Mouse (Mus musculus): ENCODE results near the gene Pfn1. TPM values are rescaled to one million over a fixed set of nuclear protein-coding genes. Genes with fewer than 3 reads are reported as not detected.

Gene Pfn1
- polyA plus RNA-seq, 1 experiment from 2014 or later: 2,189 TPM

DNA sequence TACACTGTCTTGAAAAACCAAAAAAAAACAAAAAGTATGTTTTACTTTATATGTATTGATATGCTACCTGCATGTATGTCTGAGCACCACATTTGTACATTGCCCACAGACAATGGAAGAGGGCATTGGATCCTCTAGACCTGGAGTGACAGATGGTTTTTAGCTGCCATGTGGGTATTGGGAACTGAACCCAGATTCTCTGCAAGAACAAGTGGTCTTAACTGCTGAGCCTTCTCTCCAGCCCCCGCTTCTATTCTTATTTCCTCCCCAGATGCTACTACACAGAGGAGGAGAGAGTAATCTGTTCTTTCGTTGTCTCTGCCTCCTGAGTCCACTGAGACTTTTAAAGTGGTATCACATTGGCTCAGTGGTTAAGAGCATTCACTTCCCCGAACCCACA lies 39.1 kb upstream of the Pfn1 start:
- 63% methylated on average over 3 of the region's 3 CpGs for WGBS
- Histone ChIP-seq H3K36me3 (ENCODE audit: control insufficient read depth, insufficient read depth, low read length) (no peaks in the 10 kb centered on the region), H3K9me3 (ENCODE audit: control insufficient read depth, low read length) (no peaks in the 10 kb centered on the region), H3K4me3 (ENCODE audit: low read length) (no peak overlapping the region), H3K4me1 (replicated peaks; ENCODE audit: control insufficient read depth, insufficient read depth, low read length) (peaks cover 4% of the 10 kb centered on the region), H3K9ac (ENCODE audit: low read length) (no peak overlapping the region), H3K27me3 (ENCODE audit: control insufficient read depth, insufficient read depth, low read depth, low read length) (no peaks in the 10 kb centered on the region), H3K27ac (ENCODE audit: low read length) (no peak overlapping the region), H3K4me2 (ENCODE audit: low read depth, low read length) (no peak overlapping the region)
- no peak for ATAC-seq (ENCODE audit: low read depth)

DNA sequence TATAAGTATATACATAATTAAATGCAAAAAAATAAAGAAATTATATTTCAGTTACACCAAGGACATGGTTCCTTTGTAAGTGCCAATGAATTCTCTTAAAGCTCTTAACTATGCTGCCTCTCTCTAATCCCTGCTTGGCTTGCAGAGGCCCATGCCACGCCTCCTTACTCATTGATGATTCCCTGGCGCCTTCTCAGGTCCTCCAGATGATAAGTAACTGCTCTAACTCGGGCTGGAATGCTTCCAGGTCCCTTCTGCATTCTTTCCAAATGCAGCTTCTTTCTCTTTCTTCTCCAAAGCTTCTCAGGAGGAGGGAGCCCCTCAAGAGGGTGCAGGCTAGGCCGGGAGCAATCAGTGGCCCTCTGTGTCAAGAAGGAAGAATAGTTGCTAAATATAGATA lies 35.1 kb upstream of the Pfn1 start:
- no peak overlapping the region for H3K4me2 ChIP-seq (ENCODE audit: low read depth, low read length)
- H3K9me3 ChIP-seq (ENCODE audit: control insufficient read depth, low read length): no peaks in the 10 kb centered on the region
- 0 out of 2 replicates have a peak, but pooled peaks cover 4% of the 10 kb centered on the region for H3K36me3 ChIP-seq (ENCODE audit: control insufficient read depth, insufficient read depth, low read length)
- no peak for ATAC-seq (ENCODE audit: low read depth)
- no peak overlapping the region for H3K4me3 ChIP-seq (ENCODE audit: low read length)
- no peak overlapping the region for H3K9ac ChIP-seq (ENCODE audit: low read length)
- H3K4me1 ChIP-seq (replicated peaks; ENCODE audit: control insufficient read depth, insufficient read depth, low read length): peaks cover 16% of the 10 kb centered on the region
- no peaks in the 10 kb centered on the region for H3K27me3 ChIP-seq (ENCODE audit: control insufficient read depth, insufficient read depth, low read depth, low read length)
- WGBS: 35% methylated on average over 4 of the region's 4 CpGs
- H3K27ac ChIP-seq (ENCODE audit: low read length): no peak overlapping the region

DNA sequence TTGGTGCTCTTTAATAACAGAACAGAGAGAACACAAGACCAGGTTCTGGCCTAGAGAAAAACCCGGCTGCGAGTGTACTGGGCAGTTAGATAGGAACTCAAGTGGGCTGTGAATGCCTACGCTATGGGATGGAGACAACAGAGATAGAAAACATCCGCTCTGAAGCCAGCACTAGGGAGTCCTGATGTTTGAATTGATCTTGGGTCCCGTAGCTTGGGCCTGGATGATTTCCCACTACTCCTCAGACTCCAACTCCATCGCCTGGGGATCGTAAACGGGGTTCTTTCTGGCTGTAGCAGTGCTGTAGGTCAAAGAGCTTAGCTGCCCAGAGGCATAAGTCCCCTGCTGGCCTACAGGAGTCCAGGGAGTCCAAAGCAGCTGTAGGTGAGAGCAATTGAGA lies 33.9 kb upstream of the Pfn1 start:
- Histone ChIP-seq H3K27me3 (ENCODE audit: control insufficient read depth, insufficient read depth, low read depth, low read length) (no peaks in the 10 kb centered on the region), H3K4me3 (ENCODE audit: low read length) (peak overlapping the region; percentile 80), H3K36me3 (ENCODE audit: control insufficient read depth, insufficient read depth, low read length) (peaks cover 10% of the 10 kb centered on the region; the same call in 1 of the 2 replicates), H3K4me1 (replicated peaks; ENCODE audit: control insufficient read depth, insufficient read depth, low read length) (peaks cover 16% of the 10 kb centered on the region), H3K4me2 (ENCODE audit: low read depth, low read length) (peak overlapping the region; percentile 88), H3K9ac (ENCODE audit: low read length) (peak overlapping the region; percentile 90), H3K27ac (ENCODE audit: low read length) (peak overlapping the region; percentile 87), H3K9me3 (ENCODE audit: control insufficient read depth, low read length) (no peaks in the 10 kb centered on the region)
- WGBS: 18% methylated on average over 8 of the region's 8 CpGs
- ATAC-seq (ENCODE audit: low read depth): peak; percentile 11; the same call in 1 of the 2 replicates

DNA sequence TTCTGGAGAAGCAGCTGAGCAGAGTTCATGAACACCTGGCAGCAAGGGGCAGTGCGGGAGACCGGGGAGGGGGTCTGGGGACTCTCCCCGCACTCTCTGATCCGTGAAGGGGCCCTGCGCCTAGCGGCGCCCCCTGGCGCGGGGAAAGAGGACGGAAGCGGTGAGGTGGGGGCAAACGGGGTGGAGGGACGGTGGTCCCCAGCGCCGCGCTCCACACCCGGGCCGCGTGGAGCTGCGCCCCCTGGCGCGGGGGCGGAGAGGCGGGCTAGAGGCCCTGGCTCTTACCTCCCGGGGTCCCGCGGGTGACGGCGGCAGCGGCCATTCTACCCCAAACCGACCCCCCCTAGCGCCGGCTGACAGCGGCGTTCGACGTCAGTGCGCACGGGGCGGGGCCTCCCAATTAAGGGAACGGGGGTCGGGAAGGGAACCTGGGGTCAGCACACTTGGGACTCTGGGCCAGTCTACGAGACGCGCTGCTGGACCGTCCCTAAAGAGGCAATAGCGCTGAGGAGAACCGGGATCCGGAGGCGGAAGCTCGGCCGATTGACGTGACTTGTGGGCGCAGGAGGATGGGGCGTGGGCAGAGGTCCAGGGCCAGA lies 33.3 kb upstream of the Pfn1 start, which contains the start of gene Camta2:
Gene Camta2, minus strand, starts transcription at position 505 of the 599 bp plus-strand sequence.
- peak within 1 kb of the TSS; percentile 87 for H3K27ac ChIP-seq (ENCODE audit: low read length)
- H3K36me3 ChIP-seq (ENCODE audit: control insufficient read depth, insufficient read depth, low read length): peaks cover 10% of the 10 kb centered on the region; the same call in 1 of the 2 replicates
- peak within 1 kb of the TSS; percentile 80 for H3K4me3 ChIP-seq (ENCODE audit: low read length)
- peaks cover 16% of the 10 kb centered on the region for H3K4me1 ChIP-seq (replicated peaks; ENCODE audit: control insufficient read depth, insufficient read depth, low read length)
- peak; percentile 92 for ATAC-seq (ENCODE audit: low read depth)
- H3K9ac ChIP-seq (ENCODE audit: low read length): peak within 1 kb of the TSS; percentile 90
- no peaks in the 10 kb centered on the region for H3K9me3 ChIP-seq (ENCODE audit: control insufficient read depth, low read length)
- WGBS: under 1% methylated on average over 46 of the region's 55 CpGs
- H3K27me3 ChIP-seq (ENCODE audit: control insufficient read depth, insufficient read depth, low read depth, low read length): no peaks in the 10 kb centered on the region
- peak within 1 kb of the TSS; percentile 88 for H3K4me2 ChIP-seq (ENCODE audit: low read depth, low read length)

DNA sequence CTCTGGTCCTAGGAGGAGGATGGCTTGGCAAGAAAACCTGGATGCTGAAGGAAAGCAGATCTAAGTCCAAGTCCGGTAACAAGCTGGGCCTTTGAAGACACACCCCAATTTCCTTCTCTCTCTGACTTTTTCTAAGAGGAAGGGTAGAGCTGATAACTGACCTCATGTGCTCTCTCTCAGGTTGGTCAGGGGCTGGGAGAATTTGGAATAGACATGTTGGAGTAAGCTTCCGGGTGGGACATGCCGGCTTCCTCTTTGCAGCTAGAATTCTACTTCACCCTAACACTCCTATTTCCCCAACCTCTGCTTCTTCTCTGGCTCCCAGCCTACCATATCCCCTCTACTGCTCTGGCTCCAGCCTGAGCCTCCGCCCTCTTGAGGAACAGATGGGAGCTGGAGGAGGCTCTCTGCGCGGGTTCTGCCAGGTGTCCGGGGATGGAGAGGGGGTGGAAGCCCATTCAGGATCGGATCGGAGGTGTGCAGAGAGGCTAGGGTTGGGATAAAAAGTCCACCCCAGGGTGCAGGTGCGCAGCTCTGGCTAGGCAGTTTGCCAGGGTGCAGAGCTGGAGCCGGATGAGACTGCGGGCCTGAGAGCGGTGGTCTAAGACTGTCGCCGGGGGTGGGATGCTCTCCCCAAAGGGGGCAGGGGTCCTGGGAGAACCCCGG lies 32.6 kb upstream of the Pfn1 start:
- ATAC-seq (ENCODE audit: low read depth): peak; percentile 64

DNA sequence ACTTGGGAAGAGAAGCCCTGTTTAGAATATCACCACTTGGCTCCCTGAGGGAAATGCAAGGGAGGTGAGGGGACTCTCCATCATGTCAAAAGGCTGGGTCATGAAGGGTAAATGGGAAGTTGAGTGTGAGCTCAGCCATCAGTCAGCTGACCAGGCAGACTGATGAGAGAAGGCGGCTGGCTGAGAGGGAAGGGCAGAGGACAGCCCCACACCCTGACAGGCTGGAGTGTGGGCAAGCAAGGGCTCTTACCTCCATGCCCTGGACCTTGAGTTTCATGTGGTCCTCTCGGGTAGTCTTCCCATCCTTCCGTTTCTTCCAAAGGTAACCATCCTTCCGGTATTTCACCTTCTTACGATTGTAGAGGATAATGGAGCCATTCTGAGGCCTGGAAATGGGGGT lies 29.2 kb upstream of the Pfn1 start:
- no peak overlapping the region for H3K27ac ChIP-seq (ENCODE audit: low read length)
- peaks cover 26% of the 10 kb centered on the region for H3K36me3 ChIP-seq (ENCODE audit: control insufficient read depth, insufficient read depth, low read length)
- H3K9me3 ChIP-seq (ENCODE audit: control insufficient read depth, low read length): no peaks in the 10 kb centered on the region
- H3K4me1 ChIP-seq (replicated peaks; ENCODE audit: control insufficient read depth, insufficient read depth, low read length): peaks cover 19% of the 10 kb centered on the region
- no peaks in the 10 kb centered on the region for H3K27me3 ChIP-seq (ENCODE audit: control insufficient read depth, insufficient read depth, low read depth, low read length)
- no peak overlapping the region for H3K4me2 ChIP-seq (ENCODE audit: low read depth, low read length)
- ATAC-seq (ENCODE audit: low read depth): no peak
- no peak overlapping the region for H3K9ac ChIP-seq (ENCODE audit: low read length)
- 79% methylated on average over 5 of the region's 5 CpGs for WGBS
- H3K4me3 ChIP-seq (ENCODE audit: low read length): no peak overlapping the region

More for the DNA sequence above, 32.6 kb upstream of the Pfn1 start:
- Histone ChIP-seq H3K9ac (ENCODE audit: low read length) (peak overlapping the region; percentile 90), H3K4me1 (replicated peaks; ENCODE audit: control insufficient read depth, insufficient read depth, low read length) (peaks cover 21% of the 10 kb centered on the region), H3K27me3 (ENCODE audit: control insufficient read depth, insufficient read depth, low read depth, low read length) (no peaks in the 10 kb centered on the region), H3K4me2 (ENCODE audit: low read depth, low read length) (peak overlapping the region; percentile 88), H3K9me3 (ENCODE audit: control insufficient read depth, low read length) (no peaks in the 10 kb centered on the region), H3K27ac (ENCODE audit: low read length) (peak overlapping the region; percentile 87), H3K4me3 (ENCODE audit: low read length) (peak overlapping the region; percentile 80), H3K36me3 (ENCODE audit: control insufficient read depth, insufficient read depth, low read length) (peaks cover 10% of the 10 kb centered on the region)
- WGBS: under 1% methylated on average over 16 of the region's 16 CpGs

GRCm38 (mm10) chr11:70681897-70682581 lies 27.6 kb upstream of the Pfn1 start:
- ATAC-seq (ENCODE audit: low read depth): peak; percentile 64
- Histone ChIP-seq H3K27me3 (ENCODE audit: control insufficient read depth, insufficient read depth, low read depth, low read length) (no peaks in the 10 kb centered on the region), H3K4me2 (ENCODE audit: low read depth, low read length) (no peak overlapping the region), H3K9me3 (ENCODE audit: control insufficient read depth, low read length) (no peaks in the 10 kb centered on the region), H3K9ac (ENCODE audit: low read length) (peak overlapping the region; percentile 2; the same call in 1 of the 2 replicates), H3K36me3 (ENCODE audit: control insufficient read depth, insufficient read depth, low read length) (peaks cover 26% of the 10 kb centered on the region), H3K4me3 (ENCODE audit: low read length) (no peak overlapping the region), H3K27ac (ENCODE audit: low read length) (no peak overlapping the region), H3K4me1 (replicated peaks; ENCODE audit: control insufficient read depth, insufficient read depth, low read length) (peaks cover 12% of the 10 kb centered on the region)
- 27% methylated on average over 11 of the region's 11 CpGs for WGBS

DNA sequence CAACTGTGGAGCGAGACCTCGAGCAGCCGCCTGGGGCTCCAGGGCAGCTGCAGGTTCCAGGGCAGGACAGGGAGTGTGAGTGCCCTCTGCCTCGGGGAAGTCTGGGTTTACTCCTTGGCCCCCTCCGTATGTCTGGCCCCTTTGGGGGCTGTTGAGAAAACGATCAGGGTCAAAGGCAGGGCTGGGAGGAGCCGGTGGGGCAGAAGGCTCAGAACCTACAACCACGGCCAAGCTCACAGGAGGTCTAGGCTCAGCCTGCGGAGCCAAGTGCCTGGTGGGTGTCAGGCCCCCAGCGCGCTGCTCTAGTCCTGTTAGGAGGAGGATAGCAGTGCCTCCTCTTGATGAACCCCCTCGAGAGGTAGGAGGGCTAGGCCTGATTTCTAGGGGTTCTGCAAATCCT lies 26.7 kb upstream of the Pfn1 start:
- no peak overlapping the region for H3K4me3 ChIP-seq (ENCODE audit: low read length)
- 73% methylated on average over 12 of the region's 12 CpGs for WGBS
- H3K4me1 ChIP-seq (replicated peaks; ENCODE audit: control insufficient read depth, insufficient read depth, low read length): peaks cover 6% of the 10 kb centered on the region
- no peak overlapping the region for H3K27ac ChIP-seq (ENCODE audit: low read length)
- peaks cover 28% of the 10 kb centered on the region for H3K36me3 ChIP-seq (ENCODE audit: control insufficient read depth, insufficient read depth, low read length)
- H3K27me3 ChIP-seq (ENCODE audit: control insufficient read depth, insufficient read depth, low read depth, low read length): no peaks in the 10 kb centered on the region
- no peak for ATAC-seq (ENCODE audit: low read depth)
- no peak overlapping the region for H3K4me2 ChIP-seq (ENCODE audit: low read depth, low read length)
- H3K9me3 ChIP-seq (ENCODE audit: control insufficient read depth, low read length): no peaks in the 10 kb centered on the region
- no peak overlapping the region for H3K9ac ChIP-seq (ENCODE audit: low read length)

- WGBS: 90% methylated on average over 8 of the region's 8 CpGs
- Histone ChIP-seq H3K4me3 (ENCODE audit: low read length) (no peak overlapping the region), H3K27me3 (ENCODE audit: control insufficient read depth, insufficient read depth, low read depth, low read length) (no peaks in the 10 kb centered on the region), H3K9me3 (ENCODE audit: control insufficient read depth, low read length) (no peaks in the 10 kb centered on the region), H3K27ac (ENCODE audit: low read length) (no peak overlapping the region), H3K4me2 (ENCODE audit: low read depth, low read length) (no peak overlapping the region), H3K9ac (ENCODE audit: low read length) (no peak overlapping the region), H3K4me1 (replicated peaks; ENCODE audit: control insufficient read depth, insufficient read depth, low read length) (peaks cover 6% of the 10 kb centered on the region), H3K36me3 (ENCODE audit: control insufficient read depth, insufficient read depth, low read length) (peaks cover 30% of the 10 kb centered on the region)
- no peak for ATAC-seq (ENCODE audit: low read depth)
Measured at GRCm38 (mm10) chr11:70679894-70680293, 25.4 kb upstream of the Pfn1 start.
